Mouse (Mus musculus) olfactory bulb, adult 2 months (tissue): Measurements from ENCODE around the gene Pknox2.

ENCODE experiments used
- CTCF ChIP-seq: fragments of 200-500 bp; IDR thresholded peaks from 2 replicates; pipeline ENCODE4 v1.5.1; 2012; ENCODE audit warnings: low read depth, mild to moderate bottlenecking, low read length, moderate library complexity; ENCODE audit not compliant: insufficient read depth
- POLR2A ChIP-seq: fragments of 200-500 bp; IDR thresholded peaks from 2 replicates; pipeline ENCODE4 v1.6.1; 2012; ENCODE audit warnings: mild to moderate bottlenecking, low read depth, low read length, moderate library complexity; ENCODE audit not compliant: insufficient read depth

- no peak for TF ChIP-seq CTCF
- no peak for TF ChIP-seq POLR2A
These were observed 130.0 kb downstream of the Pknox2 start for GRCm38 (mm10) chr9:37017169-37017568.
